19 mouse cellular contexts compared by ENCODE assay signal in genomic region chr6:140095416-140095815, GRCm38 (mm10). TPM values are rescaled to one million over a fixed set of nuclear protein-coding genes. Genes with fewer than 3 reads are reported as not detected.
DNase-seq lines count a peak whose midpoint lies in the region; ATAC-seq and TF ChIP-seq lines count a peak whose summit lies in the region.
"Had no signal": no experiment of that assay in that cellular context is flagged by ENCODE, and none has a peak within 500 bp of the region (broad histone marks: within the 10 kb centered on the region; RNA-seq: fewer than 3 reads in every experiment).

No protein-coding gene starts in this region.

- H3K27me3 ChIP-seq in hindbrain, embryonic 10.5 days (ENCODE audit: insufficient read depth, poor library complexity, severe bottlenecking): no peaks in the 10 kb centered on the region
- H3K27me3 ChIP-seq in hindbrain, embryonic 13.5 days: no peaks in the 10 kb centered on the region
- no peaks in the 10 kb centered on the region for H3K27me3 ChIP-seq in neural tube, embryonic 11.5 days (ENCODE audit: control insufficient read depth, insufficient read depth, low read length)
- H3K27me3 ChIP-seq in neural tube, embryonic 15.5 days (replicated peaks): no peaks in the 10 kb centered on the region
- no peaks in the 10 kb centered on the region for H3K27me3 ChIP-seq in heart, postnatal 0 days (ENCODE audit: control insufficient read depth, insufficient read depth, low read length)
- H3K27me3 ChIP-seq: stomach, embryonic 15.5 days had no signal

- H3K4me3 ChIP-seq in hindbrain, embryonic 10.5 days: no peak overlapping the region
- no peak overlapping the region for H3K4me3 ChIP-seq in hindbrain, embryonic 13.5 days
- no peak overlapping the region for H3K4me3 ChIP-seq in neural tube, embryonic 11.5 days (ENCODE audit: low read depth, low read length)
- H3K4me3 ChIP-seq in neural tube, embryonic 15.5 days (replicated peaks): no peak overlapping the region
- no peak overlapping the region for H3K4me3 ChIP-seq in heart, postnatal 0 days (ENCODE audit: low read depth, low read length)
- H3K4me3 ChIP-seq: myocyte; stomach, embryonic 15.5 days had no signal

- H3K4me1 ChIP-seq in hindbrain, embryonic 10.5 days (replicated peaks): no peaks in the 10 kb centered on the region; the same call in 1 of the 2 replicates
- no peaks in the 10 kb centered on the region for H3K4me1 ChIP-seq in hindbrain, embryonic 13.5 days (replicated peaks)
- H3K4me1 ChIP-seq in neural tube, embryonic 11.5 days (ENCODE audit: control insufficient read depth, insufficient read depth, low read length): no peaks in the 10 kb centered on the region
- H3K4me1 ChIP-seq in neural tube, embryonic 15.5 days: no peaks in the 10 kb centered on the region
- peaks cover 7% of the 10 kb centered on the region; the same call in 1 of the 2 replicates for H3K4me1 ChIP-seq in heart, postnatal 0 days (ENCODE audit: control insufficient read depth, insufficient read depth)
- H3K4me1 ChIP-seq: stomach, embryonic 15.5 days had no signal

- TF ChIP-seq CTCF in heart, postnatal 0 days (IDR thresholded peaks at IDR 0.05; ENCODE audit: low read depth): peak; percentile 31

- H3K27ac ChIP-seq in hindbrain, embryonic 10.5 days: no peak overlapping the region
- H3K27ac ChIP-seq in hindbrain, embryonic 13.5 days: no peak overlapping the region
- H3K27ac ChIP-seq in neural tube, embryonic 11.5 days (ENCODE audit: low read depth, low read length): no peak overlapping the region
- H3K27ac ChIP-seq in neural tube, embryonic 15.5 days (replicated peaks): no peak overlapping the region
- H3K27ac ChIP-seq in heart, postnatal 0 days (ENCODE audit: low read depth): peak overlapping the region; percentile 39
- H3K27ac ChIP-seq: stomach, embryonic 15.5 days had no signal

- 77% methylated on average over 10 of the region's 10 CpGs for WGBS in hindbrain, embryonic 10.5 days
- 68% methylated on average over 10 of the region's 10 CpGs for WGBS in hindbrain, embryonic 13.5 days
- WGBS in neural tube, embryonic 11.5 days: 80% methylated on average over 10 of the region's 10 CpGs
- WGBS in neural tube, embryonic 15.5 days: 85% methylated on average over 10 of the region's 10 CpGs
- 25% methylated on average over 10 of the region's 10 CpGs for WGBS in heart, postnatal 0 days

- no peak overlapping the region for H3K9ac ChIP-seq in hindbrain, embryonic 13.5 days
- H3K9ac ChIP-seq in neural tube, embryonic 11.5 days (ENCODE audit: low read length): no peak overlapping the region
- H3K9ac ChIP-seq in neural tube, embryonic 15.5 days (replicated peaks): no peak overlapping the region
- H3K9ac ChIP-seq in heart, postnatal 0 days (replicated peaks; ENCODE audit: low read depth, low read length): no peak overlapping the region
- H3K9ac ChIP-seq: stomach, embryonic 15.5 days had no signal

- H3K4me2 ChIP-seq in hindbrain, embryonic 13.5 days: no peak overlapping the region
- H3K4me2 ChIP-seq in neural tube, embryonic 11.5 days (ENCODE audit: low read depth): no peak overlapping the region
- H3K4me2 ChIP-seq in neural tube, embryonic 15.5 days: no peak overlapping the region
- H3K4me2 ChIP-seq in heart, postnatal 0 days (ENCODE audit: low read depth, low read length): 0 out of 2 replicates have a peak overlapping the region, but pooled peaks have one; percentile 14
- H3K4me2 ChIP-seq: stomach, embryonic 15.5 days had no signal

- no peak for TF ChIP-seq EP300 in heart, postnatal 0 days (IDR thresholded peaks at IDR 0.05; ENCODE audit: low read depth)

- no peaks in the 10 kb centered on the region for H3K36me3 ChIP-seq in hindbrain, embryonic 10.5 days
- no peaks in the 10 kb centered on the region for H3K36me3 ChIP-seq in hindbrain, embryonic 13.5 days
- H3K36me3 ChIP-seq in neural tube, embryonic 11.5 days (ENCODE audit: control insufficient read depth, insufficient read depth, low read length): no peaks in the 10 kb centered on the region
- no peaks in the 10 kb centered on the region for H3K36me3 ChIP-seq in neural tube, embryonic 15.5 days
- no peaks in the 10 kb centered on the region for H3K36me3 ChIP-seq in heart, postnatal 0 days (replicated peaks; ENCODE audit: control insufficient read depth, insufficient read depth, low read length)
- H3K36me3 ChIP-seq: stomach, embryonic 15.5 days had no signal

- H3K9me3 ChIP-seq in hindbrain, embryonic 10.5 days: no peaks in the 10 kb centered on the region
- H3K9me3 ChIP-seq in hindbrain, embryonic 13.5 days: no peaks in the 10 kb centered on the region
- H3K9me3 ChIP-seq in neural tube, embryonic 11.5 days (ENCODE audit: control insufficient read depth, low read length): no peaks in the 10 kb centered on the region
- no peaks in the 10 kb centered on the region for H3K9me3 ChIP-seq in neural tube, embryonic 15.5 days (replicated peaks)
- H3K9me3 ChIP-seq in heart, postnatal 0 days (replicated peaks; ENCODE audit: control insufficient read depth, low read length): no peaks in the 10 kb centered on the region
- H3K9me3 ChIP-seq: stomach, embryonic 15.5 days had no signal

- DNase-seq in hindbrain, embryonic 10.5 days (ENCODE audit: low spot score): peak; percentile 4
- DNase-seq in neural tube, embryonic 11.5 days (ENCODE audit: low spot score): peak; percentile 27
- DNase-seq in heart, postnatal 0 days (ENCODE audit: low spot score): peak; percentile 75
- DNase-seq in ovary, adult 18-20 months (ENCODE audit: low spot score): no peak
- no peak for DNase-seq in gastrocnemius, postnatal 10 days
- DNase-seq: adrenal gland, postnatal 36 days; cerebellum, postnatal 10 days; gastrocnemius, postnatal 14 days; kidney, postnatal 36 days; lung, adult 2 months had no signal

- ATAC-seq in hindbrain, embryonic 13.5 days (ENCODE audit: low FRiP score): no peak
- ATAC-seq in neural tube, embryonic 11.5 days (ENCODE audit: insufficient read depth, low FRiP score, low TSS enrichment): no peak
- ATAC-seq in neural tube, embryonic 15.5 days (ENCODE audit: low FRiP score): no peak
- peak; percentile 94 for ATAC-seq in heart, postnatal 0 days (ENCODE audit: insufficient read depth, low read depth)
- ATAC-seq: activated CD4-positive, CD25-positive, alpha-beta regulatory T cell, adult 4 months had no signal

RNA-seq across cellular contexts. Expression of gene Plcz1, which starts 54.2 kb away (rescaled TPM):
- not detected in 2 replicates for polyA plus RNA-seq in hindbrain, embryonic 10.5 days (2016; fragmentation: Nextera tagmentation; extraction: Ambion mirVana)
- 0.12 TPM in 2 replicates for polyA plus RNA-seq in hindbrain, embryonic 13.5 days (2015; fragmentation: Nextera tagmentation; extraction: Ambion mirVana)
- not detected in 2 replicates for polyA plus RNA-seq in neural tube, embryonic 11.5 days (2014; fragmentation: Nextera tagmentation; extraction: Ambion mirVana)
- polyA plus RNA-seq in neural tube, embryonic 15.5 days (2015; fragmentation: Nextera tagmentation; extraction: Ambion mirVana): 0.08 and 0.22 TPM in 2 replicates
- not detected in 2 replicates for total RNA-seq in heart, postnatal 0 days (2014; rRNA removed; ENCODE audit: low replicate concordance)
- polyA plus RNA-seq in heart, postnatal 0 days (2015; fragmentation: Nextera tagmentation; extraction: Ambion mirVana): not detected in 2 replicates
- not detected for total RNA-seq in gastrocnemius, postnatal 10 days (2021)
- total RNA-seq: adrenal gland, postnatal 36 days; gastrocnemius, postnatal 14 days; megakaryocyte progenitor cell, adult 5-6 weeks had no signal
- polyA plus RNA-seq: activated CD4-positive, CD25-positive, alpha-beta regulatory T cell, adult 4 months; lung, adult 2 months; myocyte; small intestine, adult 2 months; stomach, embryonic 15.5 days had no signal

RNA-seq across cellular contexts. Expression of gene Capza3, which starts 54.4 kb away (rescaled TPM):
- not detected in 2 replicates for polyA plus RNA-seq in hindbrain, embryonic 10.5 days (2016; fragmentation: Nextera tagmentation; extraction: Ambion mirVana)
- polyA plus RNA-seq in hindbrain, embryonic 13.5 days (2015; fragmentation: Nextera tagmentation; extraction: Ambion mirVana): not detected in 2 replicates
- not detected in 2 replicates for polyA plus RNA-seq in neural tube, embryonic 11.5 days (2014; fragmentation: Nextera tagmentation; extraction: Ambion mirVana)
- not detected in 2 replicates for polyA plus RNA-seq in neural tube, embryonic 15.5 days (2015; fragmentation: Nextera tagmentation; extraction: Ambion mirVana)
- not detected in 2 replicates for total RNA-seq in heart, postnatal 0 days (2014; rRNA removed; ENCODE audit: low replicate concordance)
- not detected in 2 replicates for polyA plus RNA-seq in heart, postnatal 0 days (2015; fragmentation: Nextera tagmentation; extraction: Ambion mirVana)
- total RNA-seq in gastrocnemius, postnatal 10 days (2021): not detected
- total RNA-seq: adrenal gland, postnatal 36 days; gastrocnemius, postnatal 14 days; layer of hippocampus, postnatal 25 days; megakaryocyte progenitor cell, adult 5-6 weeks had no signal
- polyA plus RNA-seq: activated CD4-positive, CD25-positive, alpha-beta regulatory T cell, adult 4 months; limb, embryonic 14.5 days; lung, adult 2 months; myocyte; small intestine, adult 2 months; stomach, embryonic 15.5 days had no signal

Comparison
In these comparisons a context has a peak if more than half of its experiments do, and no peak if none do; other contexts are left out.
1. DNase-seq: peak in hindbrain, embryonic 10.5 days (single experiment), neural tube, embryonic 11.5 days (single experiment) and heart, postnatal 0 days (single experiment); none in ovary, adult 18-20 months (single experiment) and gastrocnemius, postnatal 10 days (single experiment).